Mouse (Mus musculus) megakaryocyte, adult 5-6 weeks (primary cell): ENCODE data around the gene Cul9. TPM values are rescaled to one million over a fixed set of nuclear protein-coding genes. Genes with fewer than 3 reads are reported as not detected.
"Not testable (repeated sequence)": the region's sequence is repeated elsewhere in the genome, so short reads cannot be mapped to it uniquely, and the experiment has no call there.

Source experiments
- ATAC-seq: 2 replicates; pipeline ENCODE4 v1.8.0; 2016; ENCODE audit warnings: mild to moderate bottlenecking, inconsistent platforms; ENCODE audit not compliant: poor library complexity, severe bottlenecking
- total RNA-seq, 2 experiments: library from RNA; stranded (forward) in 1 of 2; stranded (reverse) in 1 of 2; fragments of 153-499, 151-499 nt in 1 of 2; fragments of 221-1000, 200-1000 nt in 1 of 2; gene quantifications; 2 replicates each; pipeline versions ENCODE4 v1.2.3 to v1.2.4; 2015 to 2017

The Cul9 gene
- total RNA-seq, 2 experiments from 2014 or later, result 4.3 to 4.4 TPM

DNA sequence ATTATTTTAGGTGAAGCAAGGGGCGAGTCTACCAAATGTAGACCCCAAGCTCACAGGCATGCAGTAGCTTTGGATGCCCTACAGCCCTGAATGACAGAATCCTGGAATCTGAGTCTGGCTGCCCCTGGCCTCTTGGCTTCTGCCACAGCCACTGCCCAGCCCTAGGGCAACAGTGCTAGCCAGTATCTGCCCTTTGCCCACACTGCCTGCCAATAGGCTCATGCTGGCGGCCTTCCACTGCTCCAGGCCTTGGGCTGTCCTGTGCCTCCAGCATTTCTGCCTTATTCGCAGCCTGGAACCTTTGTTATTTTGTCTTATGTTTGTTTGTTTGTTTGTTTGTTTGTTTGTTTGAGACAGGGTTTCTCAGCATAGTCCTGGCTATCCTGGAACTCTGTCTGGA, 40.6 kb downstream of the Cul9 start:
- ATAC-seq, result no peak

DNA sequence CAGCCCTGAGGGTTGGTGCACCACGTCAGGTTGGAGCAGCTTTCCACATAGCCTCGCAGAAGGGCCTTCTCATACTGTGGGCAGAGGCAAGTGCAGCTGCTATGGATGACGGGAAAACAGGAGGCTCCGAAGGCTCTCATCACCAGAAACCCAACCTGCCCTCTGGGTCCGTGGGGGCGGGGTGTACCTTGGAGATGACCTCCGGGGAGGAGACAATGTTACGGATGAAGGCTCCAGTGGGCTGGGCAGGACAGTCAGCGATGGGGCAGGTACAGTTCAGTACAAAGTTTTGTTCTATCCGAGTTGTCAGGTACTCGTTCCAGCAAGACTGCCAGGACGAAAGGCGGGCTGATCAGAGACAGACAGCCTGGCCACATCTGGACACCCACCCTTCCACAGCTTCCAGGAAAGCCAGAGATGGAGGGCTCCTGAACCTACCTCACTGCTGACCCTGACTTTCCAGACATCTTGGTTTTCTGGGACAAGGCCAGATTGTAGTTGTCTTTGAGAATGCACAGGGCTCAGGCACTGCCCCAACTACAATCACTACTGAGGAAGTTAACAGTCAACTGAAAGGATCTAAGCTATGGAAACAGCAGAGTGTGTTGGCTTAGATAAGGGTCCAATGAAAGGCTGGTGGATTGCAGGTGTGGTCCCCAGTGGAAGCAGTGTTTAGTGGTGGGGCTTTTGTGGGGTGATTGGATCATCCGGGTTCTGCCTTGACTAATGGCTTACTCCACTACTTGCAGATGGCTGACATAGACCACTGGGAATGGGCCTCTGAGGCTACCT, 42.1 kb downstream of the Cul9 start:
- no peak for ATAC-seq

DNA sequence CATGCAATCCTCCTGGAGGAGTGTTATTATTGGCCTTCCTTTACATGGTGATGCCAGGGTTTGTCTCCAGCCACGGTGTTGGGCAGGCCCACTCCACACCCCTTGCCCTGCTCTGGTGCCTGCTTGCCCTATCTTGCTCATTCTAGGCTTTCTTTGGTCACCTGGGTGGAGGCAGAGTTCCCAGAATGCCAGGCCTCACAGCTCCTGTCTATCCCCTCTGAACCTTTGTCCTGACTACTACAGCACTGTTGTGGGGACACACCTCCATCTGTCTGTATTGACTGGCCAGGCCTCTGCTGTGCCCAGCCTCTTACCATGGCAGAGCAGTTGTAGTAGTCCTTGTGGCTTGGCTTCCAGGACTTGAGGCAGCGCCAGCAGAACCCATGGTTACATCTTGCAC, 43.4 kb downstream of the Cul9 start:
- no peak for ATAC-seq

DNA sequence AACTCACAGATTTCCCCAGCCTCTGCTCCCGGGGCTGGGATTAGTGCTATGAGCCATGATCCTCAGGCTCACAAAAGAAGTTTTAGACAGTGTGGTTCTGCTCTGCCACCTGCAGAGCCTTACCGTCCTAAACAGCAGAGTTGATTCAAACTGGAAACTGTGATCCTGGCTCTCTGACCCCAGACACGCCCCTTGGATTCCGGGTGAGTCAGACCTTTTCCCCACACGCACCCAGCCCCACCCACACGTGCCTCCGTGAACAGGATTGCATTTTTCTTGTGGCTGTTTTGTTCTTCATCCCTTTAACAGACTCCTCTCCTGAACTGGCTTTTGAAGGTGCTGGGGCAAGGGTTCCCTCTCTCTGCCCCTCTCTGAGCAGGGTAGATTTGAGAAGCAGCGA, 48.2 kb downstream of the Cul9 start:
- no peak for ATAC-seq

DNA sequence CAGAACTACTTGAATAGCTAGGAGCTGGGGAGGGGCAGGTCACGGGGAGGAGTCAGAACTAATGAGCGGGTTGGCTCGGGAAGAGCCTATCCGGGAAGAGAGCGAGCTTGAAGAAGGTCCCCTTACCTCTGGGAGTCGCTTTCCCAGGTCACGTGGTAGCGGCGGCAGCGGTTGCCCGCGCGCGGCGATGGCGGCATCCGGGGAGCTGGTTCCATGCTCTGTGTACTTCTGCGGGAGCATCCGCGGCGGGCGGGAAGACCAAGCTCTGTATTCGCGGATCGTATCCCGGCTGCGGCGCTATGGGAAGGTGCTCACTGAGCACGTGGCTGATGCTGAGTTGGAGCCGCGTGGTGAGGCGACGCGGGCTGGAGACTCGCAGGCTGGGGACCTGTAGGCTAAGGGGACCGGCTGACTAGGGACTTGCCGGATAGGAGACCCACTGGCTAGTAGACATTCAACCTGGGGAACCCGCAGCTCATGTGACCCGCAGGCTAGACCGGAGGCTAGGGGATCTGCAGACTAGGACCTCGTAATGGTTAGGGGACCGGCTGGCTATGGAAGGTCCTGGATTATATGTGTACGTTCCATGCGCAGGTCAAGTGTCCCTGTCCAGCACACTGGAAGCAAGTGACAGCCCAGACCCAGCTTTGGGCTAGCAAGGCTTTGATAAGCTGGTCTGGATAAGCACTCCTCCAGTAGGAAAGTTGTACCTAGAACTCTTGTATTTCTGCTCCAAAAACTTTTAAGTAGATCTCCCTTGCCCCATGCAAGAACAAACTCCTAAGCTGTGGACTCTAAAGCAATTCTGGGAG, 49.4 kb downstream of the Cul9 start, which contains the start of gene Dnph1:
Dnph1 (plus strand) TSS at position 89 of the 812 bp plus-strand sequence.
- ATAC-seq, result peak; percentile 79

DNA sequence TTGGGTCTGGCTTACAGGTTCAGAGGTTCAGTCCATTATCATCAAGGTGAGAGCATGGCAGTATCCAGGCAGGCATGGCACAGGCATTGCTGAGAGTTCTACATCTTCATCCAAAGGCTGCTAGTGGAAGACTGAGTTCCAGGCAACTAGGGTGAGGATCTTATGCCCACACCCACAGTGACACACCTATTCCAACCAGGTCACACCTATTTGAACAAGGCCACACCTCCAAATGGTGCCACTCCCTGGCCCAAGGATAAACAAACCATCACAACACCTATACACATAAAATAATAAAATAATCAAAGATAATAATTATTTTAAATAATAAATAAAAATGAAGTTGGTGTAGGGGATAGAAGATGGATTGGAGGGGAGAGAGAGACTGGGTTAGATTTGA, 50.1 kb downstream of the Cul9 start:
- not testable (repeated sequence) for ATAC-seq

DNA sequence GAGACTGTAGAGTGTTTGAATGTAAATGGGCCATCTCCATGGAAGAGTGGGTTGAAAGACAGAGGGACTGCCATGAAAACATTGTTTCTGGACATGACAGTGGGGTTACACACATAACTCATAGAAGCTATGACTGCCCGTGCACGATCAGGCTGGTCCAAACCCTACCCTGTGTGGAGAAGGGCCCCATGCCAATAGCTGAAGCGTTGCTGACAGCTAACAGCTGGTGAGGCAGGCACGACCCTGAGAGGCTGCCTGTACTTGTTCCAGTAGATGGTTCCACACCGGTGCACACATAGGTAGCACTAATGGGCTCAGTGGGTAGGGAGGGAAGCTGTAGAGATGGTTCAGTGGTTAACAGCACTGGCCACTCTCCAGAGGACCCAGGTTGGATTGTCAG, 50.7 kb downstream of the Cul9 start:
- ATAC-seq, result no peak

DNA sequence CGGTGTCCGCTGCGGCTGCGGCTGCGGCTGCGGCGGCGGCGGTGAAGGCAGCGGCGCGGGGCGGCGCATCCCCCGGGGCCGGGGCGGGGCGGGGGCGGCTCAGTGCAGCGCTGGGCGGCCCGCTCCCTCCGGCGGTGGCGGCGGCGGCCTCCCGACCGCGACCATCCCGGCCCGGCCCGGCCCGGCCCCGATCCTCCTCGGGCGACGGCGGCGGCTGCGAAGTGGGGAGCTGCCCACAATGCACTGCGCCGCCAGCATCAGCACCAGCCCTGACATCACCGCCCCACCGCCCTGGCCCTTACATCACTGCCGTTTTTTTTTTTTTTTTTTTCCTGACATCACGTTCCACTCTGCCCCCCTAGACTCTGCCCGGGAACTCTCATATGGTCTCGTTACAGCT, 58.8 kb downstream of the Cul9 start, which contains the start of gene Ttbk1:
Ttbk1 (minus strand) TSS at position 245 of the 400 bp plus-strand sequence.
- ATAC-seq, result no peak

DNA sequence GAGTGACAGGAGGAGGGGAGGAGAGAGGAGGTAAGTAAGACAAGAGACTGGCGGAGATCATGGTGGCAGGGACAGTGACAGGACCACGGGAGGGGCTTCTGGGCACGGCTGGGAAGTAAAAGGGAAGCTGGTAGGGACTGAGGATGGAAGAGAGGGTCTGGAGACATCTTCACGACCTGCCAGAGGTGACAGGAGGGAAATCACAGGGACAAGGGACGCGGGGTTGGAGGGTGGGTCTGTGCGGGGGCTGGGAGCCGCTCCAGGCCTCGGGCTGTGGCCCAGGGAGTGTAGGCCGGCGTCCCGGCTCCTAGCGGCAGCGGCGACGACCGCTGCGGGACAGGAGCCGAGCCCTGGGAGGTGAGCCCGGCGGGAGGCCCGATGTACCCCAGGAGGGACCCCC, 59.2 kb downstream of the Cul9 start:
- ATAC-seq, result no peak

DNA sequence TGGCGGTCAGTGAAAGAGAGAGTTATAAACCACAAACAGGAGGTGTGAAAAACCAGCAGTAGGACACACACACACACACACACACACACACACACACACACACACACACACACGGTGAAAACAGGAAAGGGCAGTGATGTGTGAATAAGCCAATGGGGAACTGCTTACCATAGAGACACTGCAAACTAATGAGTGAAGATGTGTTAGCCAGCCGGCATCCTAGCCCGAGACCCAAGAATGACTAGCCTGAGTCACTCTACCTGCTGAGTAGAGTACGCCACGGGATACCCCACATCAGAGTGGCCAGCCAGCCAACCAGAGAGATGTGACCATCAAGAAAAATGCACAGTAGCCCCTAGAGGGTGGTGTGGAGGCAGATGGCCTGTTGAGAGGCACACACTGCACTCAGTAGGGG, 61.7 kb downstream of the Cul9 start:
- 0 out of 2 replicates have a peak, but pooled peaks have one; percentile 24 for ATAC-seq

DNA sequence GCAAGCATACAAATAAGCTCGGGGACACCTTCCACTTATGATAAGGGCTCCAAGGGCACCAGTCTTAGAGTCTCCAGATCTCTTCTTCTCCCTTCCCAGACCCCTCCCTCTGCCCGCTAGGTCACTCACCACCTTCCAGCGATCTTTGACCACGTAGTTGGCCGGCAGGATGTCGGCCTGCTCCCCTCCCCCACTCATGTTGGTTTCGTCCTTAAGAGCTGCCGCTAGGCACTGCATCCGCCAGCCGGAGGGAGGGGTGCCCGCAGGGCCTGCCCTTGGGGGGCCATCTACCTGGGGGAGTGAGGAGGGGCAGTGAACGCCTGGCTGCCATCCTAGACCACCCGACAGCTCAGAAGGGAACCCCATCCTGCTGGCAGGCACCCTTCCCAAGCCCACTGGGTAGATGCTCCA, 62.2 kb downstream of the Cul9 start:
- ATAC-seq, result peak; percentile 24; the same call in 1 of the 2 replicates

DNA sequence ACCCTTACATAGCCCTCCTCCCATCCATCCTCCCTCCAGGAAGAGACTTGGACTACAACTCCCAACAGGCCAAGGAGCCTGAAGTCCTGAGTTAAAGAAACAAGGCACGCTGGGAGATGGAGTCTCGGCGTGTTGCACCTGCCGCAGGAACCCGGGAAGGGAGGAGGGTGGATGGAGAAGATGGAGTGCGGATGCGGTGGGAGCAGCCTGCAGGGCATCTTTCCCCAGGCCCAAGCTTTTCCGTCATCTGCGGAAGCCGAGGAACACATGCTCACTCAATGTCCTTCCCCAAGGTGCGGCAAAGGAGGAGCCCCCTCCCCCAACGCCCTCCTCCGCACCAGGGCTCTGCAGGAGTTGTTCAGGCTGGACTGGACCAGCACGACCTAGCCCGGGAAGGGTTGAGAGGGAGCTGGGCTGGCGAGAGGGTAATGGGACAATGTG, 62.6 kb downstream of the Cul9 start:
- no peak for ATAC-seq

DNA sequence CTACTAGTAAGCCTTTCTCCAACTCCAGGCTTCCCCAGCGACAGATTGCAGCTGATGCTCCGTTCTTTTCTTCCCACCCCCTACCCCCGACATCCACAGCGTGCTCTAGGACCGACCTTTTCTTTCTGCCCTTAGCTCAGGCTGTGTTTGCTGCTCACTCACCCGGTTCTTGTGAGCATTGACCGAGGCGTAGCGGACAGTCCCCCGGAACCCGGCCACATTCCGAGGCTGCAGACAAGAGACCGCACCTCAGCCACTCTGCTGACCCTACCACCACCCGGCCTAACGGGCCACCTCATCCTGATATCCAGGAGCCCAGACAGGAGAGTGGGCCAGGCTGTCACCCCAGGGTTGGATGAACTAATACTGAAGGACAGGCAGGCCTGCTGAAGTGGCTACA, 68.9 kb downstream of the Cul9 start:
- no peak for ATAC-seq

DNA sequence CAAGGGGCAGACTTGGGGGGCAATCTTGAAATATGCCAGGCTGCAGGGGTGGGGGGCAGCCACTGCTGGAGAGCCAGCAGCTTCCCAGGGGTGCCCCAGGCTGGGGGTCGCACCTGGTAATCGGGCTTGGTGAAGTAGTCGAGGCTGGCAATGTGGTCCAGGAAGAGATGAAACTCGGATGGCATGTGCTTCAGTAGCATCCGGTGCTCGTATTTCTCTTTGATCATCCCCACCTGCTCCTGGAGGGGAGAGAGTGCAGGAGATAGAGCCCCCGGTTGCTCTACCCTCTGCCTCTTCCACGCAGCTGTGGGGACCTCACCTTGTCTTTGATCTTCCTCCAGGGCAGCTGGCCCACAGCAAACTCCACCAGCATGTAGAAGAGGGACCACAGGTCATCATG, 69.6 kb downstream of the Cul9 start:
- no peak for ATAC-seq

DNA sequence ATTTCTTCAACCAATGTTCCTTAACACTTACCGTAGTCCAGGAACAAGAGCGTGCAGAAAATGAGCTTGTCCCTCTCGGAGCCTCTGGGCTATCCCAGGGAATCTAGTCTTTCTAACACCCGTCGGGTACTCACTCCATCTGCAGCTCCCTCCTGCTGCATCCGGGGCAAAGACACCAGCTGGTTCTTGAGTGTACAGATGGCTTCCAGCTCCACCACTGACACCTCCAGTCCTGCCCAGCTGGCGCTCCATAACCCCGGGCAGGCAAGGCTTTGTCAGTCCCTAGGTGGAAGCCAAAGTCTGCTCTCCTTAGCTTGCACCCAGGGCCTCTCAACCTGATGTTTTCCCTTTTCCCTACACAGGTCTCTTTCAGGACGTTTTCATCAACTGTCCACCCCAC, 78.4 kb downstream of the Cul9 start:
- no peak for ATAC-seq

DNA sequence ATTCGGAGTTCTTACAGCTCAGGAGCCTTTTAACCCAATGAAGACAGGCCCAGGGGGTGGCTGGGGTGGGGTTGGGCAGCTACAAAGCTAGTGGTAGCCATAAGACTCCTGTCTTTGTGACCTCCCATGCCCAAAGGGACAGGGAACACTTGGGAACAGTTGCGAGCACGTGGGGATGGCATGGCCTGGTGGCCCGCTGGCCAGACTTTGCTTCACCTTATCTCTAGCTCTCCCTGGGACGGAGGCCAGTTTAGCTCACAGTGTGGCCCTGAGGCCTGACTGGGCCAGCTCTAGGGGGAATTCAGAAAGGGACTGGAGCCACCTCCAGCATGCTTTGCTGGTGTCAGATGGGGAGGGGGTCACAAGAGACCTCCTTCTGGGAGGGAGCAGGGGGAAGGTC, 84.0 kb downstream of the Cul9 start:
- no peak for ATAC-seq

DNA sequence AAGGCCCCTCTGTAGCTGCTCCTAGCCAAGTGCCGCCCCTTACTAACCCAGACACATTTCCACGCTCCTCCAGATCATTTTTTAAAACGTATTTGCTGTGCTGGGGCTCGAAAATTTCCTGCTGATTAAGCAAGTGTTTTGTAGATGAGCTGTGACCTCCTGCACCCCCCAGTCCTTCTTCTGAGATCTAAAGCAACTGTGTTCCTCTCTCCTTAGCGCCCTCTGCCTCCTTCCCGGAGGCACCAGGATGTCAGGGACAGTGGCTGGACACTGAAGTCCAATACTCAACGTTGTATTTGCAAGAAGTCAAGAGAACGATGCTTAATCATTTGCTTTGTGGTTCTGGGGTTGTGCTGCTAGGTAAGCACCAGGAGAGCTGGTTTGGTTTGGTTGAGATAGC, 84.8 kb downstream of the Cul9 start:
- ATAC-seq, result no peak

DNA sequence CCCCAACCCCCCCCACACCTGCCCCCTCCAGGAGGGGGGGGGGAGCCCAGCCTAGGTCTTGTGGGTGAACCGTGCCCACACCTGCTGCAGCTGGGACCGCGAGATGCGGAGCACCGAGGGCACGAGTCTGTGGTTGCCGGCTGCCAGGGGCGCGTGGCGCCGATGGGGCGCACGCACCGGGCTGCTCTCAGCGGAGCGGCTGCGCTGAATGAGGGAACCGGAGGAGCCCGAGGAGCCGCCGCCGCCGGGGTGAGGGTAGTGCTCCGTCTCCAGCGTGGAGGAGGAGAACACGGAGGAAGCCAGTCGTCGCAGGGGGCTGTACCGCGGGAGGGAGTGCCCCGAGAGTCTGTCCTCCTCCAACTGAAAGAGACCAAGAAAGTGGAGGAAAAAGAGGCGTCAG, 85.5 kb downstream of the Cul9 start:
- ATAC-seq, result no peak

DNA sequence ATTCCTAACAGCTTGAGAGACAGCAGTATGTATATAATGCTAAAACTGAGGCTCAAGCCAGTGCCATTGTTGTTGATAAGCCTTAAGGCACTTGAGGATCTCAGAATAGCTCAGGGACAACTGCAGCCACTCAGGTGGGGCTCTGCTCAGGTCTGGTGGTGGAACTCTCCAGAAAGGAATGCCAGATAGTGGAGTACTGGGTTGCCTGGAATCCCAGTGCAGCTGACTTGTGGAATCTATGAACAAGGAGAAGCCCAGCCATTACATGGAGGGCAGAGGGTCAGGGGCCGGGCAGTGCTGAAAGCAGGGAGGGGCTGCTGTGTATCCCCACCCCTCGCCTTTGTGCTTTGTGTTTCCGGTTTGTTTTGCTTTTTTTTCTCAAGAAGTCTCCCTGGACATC, 87.7 kb downstream of the Cul9 start:
- no peak for ATAC-seq

DNA sequence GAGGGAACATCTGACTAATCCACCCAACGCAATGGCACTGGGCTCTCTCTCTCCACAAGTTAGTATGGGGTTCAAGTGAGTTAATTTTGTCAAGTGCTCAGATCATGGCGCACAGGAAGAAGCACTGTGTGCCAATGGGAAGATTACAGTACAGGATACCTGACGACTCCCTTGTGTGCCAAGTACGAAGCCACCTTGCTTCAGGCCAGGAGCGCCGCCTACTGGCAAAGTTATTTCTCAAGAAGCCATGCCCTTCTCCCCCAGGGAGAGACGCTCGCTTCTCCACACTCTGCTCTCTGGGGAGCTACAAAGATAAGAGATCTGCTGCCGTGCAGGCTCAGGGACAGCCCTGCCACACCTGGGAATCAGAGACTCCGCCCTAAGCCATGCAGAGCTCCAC, 88.4 kb downstream of the Cul9 start:
- ATAC-seq, result no peak

DNA sequence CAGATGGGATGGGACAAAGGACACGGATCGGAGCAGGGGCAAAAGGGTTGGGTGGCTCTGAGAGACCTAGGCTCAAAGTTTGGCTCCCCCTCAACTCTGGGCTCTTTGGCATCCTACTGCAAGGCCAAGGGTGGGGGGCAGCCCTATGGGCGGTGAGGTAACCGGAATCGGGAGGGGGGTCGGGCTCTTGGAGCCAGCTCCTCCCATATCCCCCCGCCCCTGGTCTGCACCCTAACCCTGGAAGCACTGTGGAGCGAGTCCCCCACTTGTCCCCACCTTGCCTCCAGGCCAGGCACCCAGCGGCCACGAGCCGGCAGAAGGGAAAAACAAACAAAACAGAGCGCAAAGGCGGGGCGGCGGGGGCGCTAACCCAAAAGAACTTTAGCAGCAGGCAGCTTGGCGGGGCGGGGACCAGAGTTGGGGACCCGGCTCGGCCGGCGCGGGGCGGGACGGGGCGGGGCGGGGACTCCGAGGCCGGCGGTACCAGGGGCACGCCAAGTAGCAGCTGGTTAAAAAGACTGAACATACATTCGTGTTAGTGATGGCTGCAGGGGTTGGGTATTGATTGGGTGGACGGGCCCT, 91.0 kb downstream of the Cul9 start:
- no peak for ATAC-seq

DNA sequence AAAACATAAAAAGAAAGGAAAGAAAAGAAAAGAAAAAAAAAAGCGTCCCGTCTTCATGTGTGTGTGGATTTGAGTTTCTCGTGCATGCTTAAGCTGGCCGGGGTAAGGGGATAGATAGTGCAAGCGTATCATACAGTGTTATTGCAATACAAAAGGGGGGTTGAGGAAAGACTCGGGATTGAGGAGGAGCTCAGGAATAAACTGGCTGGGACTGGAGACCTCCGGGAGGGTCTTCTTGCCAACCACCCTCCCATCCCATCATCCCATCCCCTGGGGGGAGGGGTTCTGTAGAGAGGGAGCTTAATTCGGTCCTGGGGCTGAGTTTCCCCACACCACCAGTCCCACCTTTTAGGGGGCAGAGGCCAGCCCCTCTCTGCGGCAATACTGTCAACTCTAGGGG, 91.6 kb downstream of the Cul9 start:
- ATAC-seq, result no peak
